Mouse (Mus musculus): ENCODE data around the gene Ankrd27.
"Not testable (repeated sequence)": the region's sequence is repeated elsewhere in the genome, so short reads cannot be mapped to it uniquely, and the experiment has no call there.

The Ankrd27 gene

DNA sequence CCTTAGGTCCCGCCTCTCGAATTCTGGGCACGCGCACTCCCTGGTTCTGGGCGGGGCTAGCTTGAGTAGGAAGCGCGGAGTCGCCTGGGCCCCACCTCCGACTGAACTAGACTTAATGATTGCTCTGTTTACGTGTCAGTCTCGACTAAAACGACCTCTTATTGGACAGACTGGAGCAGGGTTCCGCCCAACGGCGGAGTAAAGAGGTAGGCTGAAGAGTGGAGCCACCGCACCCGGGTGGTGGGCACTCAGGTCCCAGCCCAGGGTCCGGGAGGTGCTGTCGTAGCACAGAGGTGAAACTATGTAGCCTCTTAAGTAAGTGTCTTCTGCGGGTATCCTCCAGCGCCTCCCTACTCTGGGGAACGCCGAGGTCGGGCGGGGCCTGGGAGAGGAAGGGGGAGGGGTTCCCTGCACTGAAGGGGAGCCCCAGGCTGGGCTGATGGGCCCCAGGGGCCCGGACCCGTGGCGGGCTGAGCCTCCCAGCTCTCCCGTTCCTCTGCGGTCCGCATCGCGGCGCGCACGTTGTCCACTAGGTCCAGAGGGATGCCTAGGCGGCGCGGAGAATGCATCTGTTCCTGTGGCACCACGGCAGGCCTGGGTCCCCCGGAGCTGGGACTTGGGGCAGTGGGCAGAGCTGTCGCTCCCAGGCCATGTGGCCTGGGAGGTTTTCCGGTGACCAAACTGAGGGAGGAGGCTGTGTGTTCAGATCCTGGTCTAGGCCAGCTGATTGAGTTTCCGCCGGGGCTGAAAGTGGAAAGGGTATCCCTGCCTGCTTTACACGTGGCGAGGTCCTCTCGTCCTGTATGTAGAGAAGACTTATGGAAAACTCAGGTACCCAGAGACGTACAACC lies at the start of gene Ankrd27:
TSS of gene Ankrd27 (plus strand) at position 190 of the 851 bp plus-strand sequence.
- peak; percentile 93 to 94 for DNase-seq (ENCODE audit: low spot score in 2 of 2)

DNA sequence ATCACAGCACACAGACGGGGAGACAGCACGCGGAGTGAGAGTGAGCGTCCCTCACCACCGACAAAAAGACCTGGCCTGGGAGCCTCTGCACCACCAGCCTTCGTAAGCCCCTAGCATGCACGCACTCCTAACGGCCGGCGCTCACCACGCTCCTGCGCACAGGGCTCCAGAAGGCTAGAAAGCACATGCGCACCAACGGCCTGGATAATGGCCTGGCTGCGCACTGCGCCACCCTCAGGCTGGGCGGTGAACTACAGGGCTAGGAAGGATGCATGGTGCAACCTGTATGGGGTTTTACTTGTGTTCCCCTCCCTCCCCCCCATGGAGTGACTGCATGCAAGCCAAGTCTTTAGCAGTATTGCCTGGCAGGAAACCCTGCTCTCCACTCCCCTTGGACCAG lies 48.5 kb upstream of the Ankrd27 start, which contains the start of gene Tdrd12:
TSS of gene Tdrd12 (minus strand) at position 184 of the 400 bp plus-strand sequence.
- no peak for DNase-seq (ENCODE audit: low spot score in 2 of 2)

DNA sequence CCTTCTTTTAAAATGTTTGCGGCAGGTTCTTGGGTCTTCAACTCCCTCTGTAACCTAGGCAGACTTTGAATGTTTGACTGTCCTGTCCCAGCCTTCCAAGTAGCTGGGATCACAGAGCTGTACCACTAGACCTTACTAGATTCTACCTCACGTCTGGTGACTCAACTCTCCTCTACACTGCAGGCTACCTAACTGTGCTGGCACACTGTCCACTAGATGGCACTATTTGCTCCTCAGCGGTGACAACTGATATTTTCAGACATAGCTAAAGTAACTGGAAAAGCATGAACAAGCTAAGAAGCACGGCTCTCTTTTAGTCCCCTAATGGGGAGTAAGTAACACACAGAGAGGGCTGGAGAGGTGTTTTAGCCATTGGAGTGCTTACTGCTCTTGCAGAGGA lies 40.2 kb upstream of the Ankrd27 start:
- DNase-seq (ENCODE audit: low spot score in 2 of 2): peak; percentile 58 to 78

- peak; percentile 62 to 75 for DNase-seq (ENCODE audit: low spot score in 2 of 2)
Observed at GRCm38 (mm10) chr7:35553751-35554604, 32.1 kb upstream of the Ankrd27 start.

GRCm38 (mm10) chr7:35554605-35555175 lies 31.4 kb upstream of the Ankrd27 start:
- peak in 1 of 2 experiments; percentile 24 for DNase-seq (ENCODE audit: low spot score in 2 of 2)

GRCm38 (mm10) chr7:35555224-35556204 lies 30.5 kb upstream of the Ankrd27 start:
- DNase-seq (ENCODE audit: low spot score in 2 of 2): peak; percentile 86 to 93

DNA sequence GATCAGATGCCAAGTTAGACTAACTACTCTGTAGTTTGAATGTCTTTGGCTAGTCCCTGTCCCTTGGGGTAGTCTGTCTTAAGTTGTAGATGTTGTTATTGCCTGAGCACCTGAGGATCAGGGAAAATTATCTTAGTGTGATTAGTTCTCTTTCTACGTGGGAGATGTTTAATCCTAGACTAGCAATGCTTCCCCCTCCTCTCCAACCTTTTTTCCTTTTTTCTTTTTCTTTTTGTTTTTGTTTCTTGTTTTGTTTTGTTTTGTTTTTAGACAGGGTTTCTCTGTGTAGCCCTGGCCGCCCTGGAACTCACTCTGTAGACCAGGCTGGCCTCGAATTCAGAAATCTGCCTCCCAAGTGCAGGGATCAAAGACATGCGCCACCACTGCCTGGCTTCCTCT lies 29.8 kb upstream of the Ankrd27 start, which contains the start of gene Nudt19:
TSS of gene Nudt19 (minus strand) at position 100 of the 399 bp plus-strand sequence.
- DNase-seq (ENCODE audit: low spot score in 2 of 2): no peak

- DNase-seq (ENCODE audit: low spot score in 2 of 2): peak in 1 of 2 experiments; percentile 62
Observed at GRCm38 (mm10) chr7:35556905-35557304, 29.1 kb upstream of the Ankrd27 start.

GRCm38 (mm10) chr7:35557577-35557976 lies 28.5 kb upstream of the Ankrd27 start:
- no peak for DNase-seq (ENCODE audit: low spot score in 2 of 2)

DNA sequence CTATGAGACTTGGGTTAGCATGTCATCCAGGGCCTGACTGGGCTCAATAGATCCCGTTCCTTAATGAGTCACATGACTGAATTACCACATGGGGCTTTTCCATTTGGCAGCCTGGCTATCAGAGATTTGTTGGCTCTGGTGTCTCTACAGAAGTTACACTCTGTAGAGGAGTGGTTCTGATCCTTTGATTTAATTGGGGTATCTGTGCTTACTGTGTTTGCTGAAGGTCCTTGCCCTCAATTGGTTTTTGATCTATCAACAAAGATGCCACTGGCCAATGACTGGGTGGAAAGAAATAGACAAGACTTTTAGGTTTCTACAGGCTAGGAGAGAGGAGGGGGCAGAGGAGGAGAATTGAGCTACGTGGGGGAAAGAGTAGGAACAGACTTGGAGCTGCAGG lies 27.4 kb upstream of the Ankrd27 start:
- no peak for DNase-seq (ENCODE audit: low spot score in 2 of 2)

GRCm38 (mm10) chr7:35559838-35560237 lies 26.2 kb upstream of the Ankrd27 start:
- DNase-seq (ENCODE audit: low spot score in 2 of 2): no peak

- no peak for DNase-seq (ENCODE audit: low spot score in 2 of 2)
Observed at GRCm38 (mm10) chr7:35563071-35563470, 23.0 kb upstream of the Ankrd27 start.

GRCm38 (mm10) chr7:35564067-35564865 lies 21.8 kb upstream of the Ankrd27 start:
- DNase-seq (ENCODE audit: low spot score in 2 of 2): no peak

- DNase-seq (ENCODE audit: low spot score in 2 of 2): not testable (repeated sequence)
Observed at GRCm38 (mm10) chr7:35564872-35565271, 21.2 kb upstream of the Ankrd27 start.

GRCm38 (mm10) chr7:35565965-35566364 lies 20.1 kb upstream of the Ankrd27 start:
- DNase-seq (ENCODE audit: low spot score in 2 of 2): not testable (repeated sequence)

DNA sequence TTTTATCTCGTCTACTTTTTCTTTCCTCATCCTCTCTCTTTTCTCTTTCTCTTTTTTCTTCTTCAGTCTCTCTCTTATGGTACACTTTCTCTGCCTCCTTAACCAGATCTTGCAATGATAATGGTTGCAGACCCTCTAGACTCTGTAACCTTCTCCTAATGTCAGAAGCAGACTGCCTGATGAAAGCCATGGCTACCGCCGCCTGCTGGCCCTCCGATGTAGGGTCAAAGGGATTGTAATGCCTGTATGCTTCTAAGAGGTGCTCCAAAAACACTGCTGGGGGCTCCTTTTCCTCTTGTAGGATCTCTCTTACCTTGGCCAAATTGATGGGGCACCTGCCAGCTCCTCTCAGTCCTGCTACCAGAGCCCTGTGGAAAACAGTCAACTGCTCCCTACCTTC lies 16.3 kb upstream of the Ankrd27 start:
- DNase-seq (ENCODE audit: low spot score in 2 of 2): not testable (repeated sequence)

- not testable (repeated sequence) for DNase-seq (ENCODE audit: low spot score in 2 of 2)
Observed at GRCm38 (mm10) chr7:35570883-35571282, 15.2 kb upstream of the Ankrd27 start.

GRCm38 (mm10) chr7:35579849-35580248 lies 6.2 kb upstream of the Ankrd27 start:
- DNase-seq (ENCODE audit: low spot score in 2 of 2): peak; percentile 59 to 81

DNA sequence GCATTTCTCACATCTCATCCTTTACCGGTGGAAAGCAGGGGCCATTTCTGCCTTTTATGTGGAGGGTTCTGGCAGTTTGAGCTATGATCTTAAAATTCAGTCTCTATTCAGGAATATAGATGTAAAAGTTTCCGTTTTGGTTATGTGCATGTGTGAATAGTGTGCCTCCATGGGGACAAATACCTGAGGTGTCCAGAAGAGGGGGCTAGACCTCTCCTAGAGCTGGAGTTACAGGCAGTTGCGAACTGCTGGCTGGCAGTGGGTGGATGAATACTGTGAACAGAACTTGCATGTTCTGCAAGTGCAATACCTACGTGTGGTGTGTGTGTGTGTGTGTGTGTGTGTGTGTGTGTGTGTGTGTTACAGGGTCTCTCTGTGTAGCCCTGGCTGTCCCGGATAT lies 3.3 kb upstream of the Ankrd27 start:
- peak in 1 of 2 experiments; percentile 35 for DNase-seq (ENCODE audit: low spot score in 2 of 2)

Data from spleen, postnatal 4 days (tissue).